Mouse (Mus musculus) megakaryocyte, embryonic 14.5 days (primary cell): Measurements from ENCODE around the gene Timm13.

Source experiments
- FLI1 ChIP-seq: IDR thresholded peaks from 2 replicates; pipeline ENCODE4 v1.6.1; 2012; ENCODE audit warnings: low read length, inconsistent platforms, mixed read lengths
- GATA1 ChIP-seq: IDR thresholded peaks from 3 replicates; pipeline ENCODE4 v1.6.1; 2012; ENCODE audit warnings: mixed read lengths, low read length, inconsistent platforms, borderline replicate concordance

GRCm38 (mm10) chr10:80858350-80858935 lies 42.3 kb downstream of the Timm13 start:
- TF ChIP-seq GATA1 (no peak), FLI1 (no peak)
